Mouse (Mus musculus): ENCODE measurements at regions not wholly inside any gene's neighbourhood (a gene's known extent, or its start where the extent isn't known, plus 50 kb on each side); places are given as distances from the start of the nearest gene placed in this dataset.

GRCm38 (mm10) chr15:87352812-87353211 is 191.3 kb upstream of the Fam19a5 start:
- ATAC-seq (ENCODE audit: low FRiP score, low read depth) (no peak), DNase-seq (ENCODE audit: low spot score) (no peak)
- TF ChIP-seq POLR2A (IDR thresholded peaks at IDR 0.05; ENCODE audit: borderline replicate concordance, extremely low read depth, insufficient read depth, insufficient read length): no peak
- Histone ChIP-seq H3K9ac (ENCODE audit: low read depth, low read length, severe bottlenecking) (no peak overlapping the region), H3K9me3 (ENCODE audit: control insufficient read depth, low read length) (no peaks in the 10 kb centered on the region), H3K4me1 (ENCODE audit: control insufficient read depth, insufficient read depth, low read length) (peaks cover 9% of the 10 kb centered on the region), H3K27me3 (ENCODE audit: control insufficient read depth, insufficient read depth, low read length) (no peaks in the 10 kb centered on the region), H3K27ac (replicated peaks; ENCODE audit: low read depth, low read length) (no peak overlapping the region), H3K4me3 (replicated peaks; ENCODE audit: low read length) (no peak overlapping the region), H3K36me3 (ENCODE audit: control insufficient read depth, insufficient read depth, low read length) (no peaks in the 10 kb centered on the region), H3K4me2 (replicated peaks; ENCODE audit: low read depth, low read length, severe bottlenecking) (no peak overlapping the region)
- WGBS: 88% methylated on average over 8 of the region's 8 CpGs

GRCm38 (mm10) chr15:87353886-87354285 is 190.2 kb upstream of the Fam19a5 start:
- no peak for DNase-seq (ENCODE audit: low spot score)

GRCm38 (mm10) chr15:87360457-87360856 is 183.6 kb upstream of the Fam19a5 start:
- TF ChIP-seq POLR2A (IDR thresholded peaks at IDR 0.05; ENCODE audit: borderline replicate concordance, extremely low read depth, insufficient read depth, insufficient read length): no peak
- Histone ChIP-seq H3K4me3 (replicated peaks; ENCODE audit: low read length) (no peak overlapping the region), H3K27me3 (ENCODE audit: control insufficient read depth, insufficient read depth, low read length) (no peaks in the 10 kb centered on the region), H3K4me2 (replicated peaks; ENCODE audit: low read depth, low read length, severe bottlenecking) (no peak overlapping the region), H3K27ac (replicated peaks; ENCODE audit: low read depth, low read length) (no peak overlapping the region), H3K9me3 (ENCODE audit: control insufficient read depth, low read length) (no peaks in the 10 kb centered on the region), H3K4me1 (ENCODE audit: control insufficient read depth, insufficient read depth, low read length) (no peaks in the 10 kb centered on the region), H3K9ac (ENCODE audit: low read depth, low read length, severe bottlenecking) (no peak overlapping the region), H3K36me3 (ENCODE audit: control insufficient read depth, insufficient read depth, low read length) (no peaks in the 10 kb centered on the region)
- ATAC-seq (ENCODE audit: low FRiP score, low read depth) (no peak), DNase-seq (ENCODE audit: low spot score) (no peak)
- 78% methylated on average over 3 of the region's 3 CpGs for WGBS

More at GRCm38 (mm10) chr15:87353886-87354285, 190.2 kb upstream of the Fam19a5 start:
- no peak overlapping the region for H3K27ac ChIP-seq (replicated peaks; ENCODE audit: low read depth, low read length)
- no peak overlapping the region for H3K4me3 ChIP-seq (replicated peaks; ENCODE audit: low read length)
- WGBS: 89% methylated on average over 11 of the region's 11 CpGs
- H3K9ac ChIP-seq (ENCODE audit: low read depth, low read length, severe bottlenecking): no peak overlapping the region
- ATAC-seq (ENCODE audit: low FRiP score, low read depth): no peak
- H3K4me2 ChIP-seq (replicated peaks; ENCODE audit: low read depth, low read length, severe bottlenecking): no peak overlapping the region
- peaks cover 9% of the 10 kb centered on the region for H3K4me1 ChIP-seq (ENCODE audit: control insufficient read depth, insufficient read depth, low read length)
- no peaks in the 10 kb centered on the region for H3K36me3 ChIP-seq (ENCODE audit: control insufficient read depth, insufficient read depth, low read length)
- H3K9me3 ChIP-seq (ENCODE audit: control insufficient read depth, low read length): no peaks in the 10 kb centered on the region
- TF ChIP-seq POLR2A (IDR thresholded peaks at IDR 0.05; ENCODE audit: borderline replicate concordance, extremely low read depth, insufficient read depth, insufficient read length): no peak
- no peaks in the 10 kb centered on the region for H3K27me3 ChIP-seq (ENCODE audit: control insufficient read depth, insufficient read depth, low read length)

- Histone ChIP-seq H3K27ac (replicated peaks; ENCODE audit: low read depth, low read length) (no peak overlapping the region), H3K4me3 (replicated peaks; ENCODE audit: low read length) (no peak overlapping the region), H3K4me1 (ENCODE audit: control insufficient read depth, insufficient read depth, low read length) (no peaks in the 10 kb centered on the region), H3K9me3 (ENCODE audit: control insufficient read depth, low read length) (no peaks in the 10 kb centered on the region; the same call in 1 of the 2 replicates), H3K4me2 (replicated peaks; ENCODE audit: low read depth, low read length, severe bottlenecking) (no peak overlapping the region), H3K27me3 (ENCODE audit: control insufficient read depth, insufficient read depth, low read length) (no peaks in the 10 kb centered on the region), H3K9ac (ENCODE audit: low read depth, low read length, severe bottlenecking) (no peak overlapping the region), H3K36me3 (ENCODE audit: control insufficient read depth, insufficient read depth, low read length) (no peaks in the 10 kb centered on the region)
- no peak for ATAC-seq (ENCODE audit: low FRiP score, low read depth)
- DNase-seq (ENCODE audit: low spot score): no peak
- no peak for TF ChIP-seq POLR2A (IDR thresholded peaks at IDR 0.05; ENCODE audit: borderline replicate concordance, extremely low read depth, insufficient read depth, insufficient read length)
- WGBS: 54% methylated on average over 8 of the region's 8 CpGs
These were observed 178.3 kb upstream of the Fam19a5 start for GRCm38 (mm10) chr15:87365712-87366361.

GRCm38 (mm10) chr15:87367381-87367780 is 176.7 kb upstream of the Fam19a5 start:
- 37% methylated on average over 5 of the region's 5 CpGs for WGBS
- ATAC-seq (ENCODE audit: low FRiP score, low read depth) (no peak), DNase-seq (ENCODE audit: low spot score) (no peak)
- no peaks in the 10 kb centered on the region; the same call in 1 of the 2 replicates for H3K9me3 ChIP-seq (ENCODE audit: control insufficient read depth, low read length)
- H3K9ac ChIP-seq (ENCODE audit: low read depth, low read length, severe bottlenecking): no peak overlapping the region
- H3K4me2 ChIP-seq (replicated peaks; ENCODE audit: low read depth, low read length, severe bottlenecking): no peak overlapping the region
- no peaks in the 10 kb centered on the region for H3K36me3 ChIP-seq (ENCODE audit: control insufficient read depth, insufficient read depth, low read length)
- no peak overlapping the region for H3K27ac ChIP-seq (replicated peaks; ENCODE audit: low read depth, low read length)
- H3K4me3 ChIP-seq (replicated peaks; ENCODE audit: low read length): no peak overlapping the region
- no peaks in the 10 kb centered on the region for H3K4me1 ChIP-seq (ENCODE audit: control insufficient read depth, insufficient read depth, low read length)
- TF ChIP-seq POLR2A (IDR thresholded peaks at IDR 0.05; ENCODE audit: borderline replicate concordance, extremely low read depth, insufficient read depth, insufficient read length): no peak
- H3K27me3 ChIP-seq (ENCODE audit: control insufficient read depth, insufficient read depth, low read length): no peaks in the 10 kb centered on the region
